19 mouse cellular contexts compared by ENCODE assay signal in genomic region chrX:133887308-133887707, GRCm38 (mm10). TPM values are rescaled to one million over a fixed set of nuclear protein-coding genes. Genes with fewer than 3 reads are reported as not detected.
DNase-seq lines count a peak whose midpoint lies in the region; ATAC-seq lines count a peak whose summit lies in the region.
"Had no signal": no experiment of that assay in that cellular context is flagged by ENCODE, and none has a peak within 500 bp of the region (broad histone marks: within the 10 kb centered on the region; RNA-seq: fewer than 3 reads in every experiment).

No protein-coding gene starts in this region.

- ATAC-seq in hematopoietic stem cell, adult 5-6 weeks (replicated peaks in 1 of 2; ENCODE audit: insufficient read depth in 1 of 2, low FRiP score in 2 of 2, low TSS enrichment in 1 of 2, low read depth in 1 of 2, poor library complexity in 2 of 2, severe bottlenecking in 2 of 2) = peak; percentile 53 to 78; a peak in 2 of 4 replicates
- ATAC-seq: forebrain, embryonic 16.5 days; hindbrain, postnatal 0 days; intestine, embryonic 16.5 days had no signal

- peak; percentile 13 for DNase-seq in 416B (ENCODE audit: low read depth)
- peak; percentile 1 for DNase-seq in T-cell, adult 2 months (ENCODE audit: low spot score)
- DNase-seq in naive thymus-derived CD4-positive, alpha-beta T cell, adult 2 months (ENCODE audit: low read depth) = peak; percentile 10
- no peak for DNase-seq in retina, embryonic 14.5 days (ENCODE audit: low spot score)
- DNase-seq in thymus, postnatal 10 days (ENCODE audit: low spot score in 2 of 2) = no peak
- DNase-seq in adrenal gland, postnatal 4 days (ENCODE audit: low spot score in 2 of 2) = no peak
- DNase-seq: adrenal gland, postnatal 25 days; cerebellum, adult 11 months; cerebellum, adult 8-10 months; cerebellum, postnatal 14 days; gastrocnemius, postnatal 14 days; heart, postnatal 10 days; heart, postnatal 4 days; kidney, adult 2 months had no signal

RNA-seq across cellular contexts. Expression of gene Tspan6, which starts 10.9 kb away (rescaled TPM):
- 16.2 and 24.6 TPM in 2 replicates for total RNA-seq in hematopoietic stem cell, adult 5-6 weeks (2017)
- 10 to 100 TPM; 52.2 to 57.0 TPM for total RNA-seq in adrenal gland, postnatal 4 days (2021)
- total RNA-seq: G1E had no signal

RNA-seq across cellular contexts. Expression of gene Srpx2, which starts 20.9 kb away (rescaled TPM):
- not detected in 2 replicates for total RNA-seq in hematopoietic stem cell, adult 5-6 weeks (2017)
- total RNA-seq in adrenal gland, postnatal 4 days (2021) = 1 to 10 TPM; 3.9 to 5.3 TPM
- total RNA-seq: G1E had no signal

RNA-seq across cellular contexts. Expression of gene Tnmd, which starts 36.5 kb away (rescaled TPM):
- not detected in 2 replicates for total RNA-seq in hematopoietic stem cell, adult 5-6 weeks (2017)
- total RNA-seq in adrenal gland, postnatal 4 days (2021) = 10 to 100 TPM in 1 of 2 experiments, 1 to 10 TPM in 1; 2.9 to 18.5 TPM
- total RNA-seq: adrenal gland, postnatal 25 days; G1E; hindbrain, postnatal 0 days had no signal

Comparison
In these comparisons a context has a peak if more than half of its experiments do, and no peak if none do; other contexts are left out.
1. DNase-seq: peak in 416B (single experiment), T-cell, adult 2 months (single experiment) and naive thymus-derived CD4-positive, alpha-beta T cell, adult 2 months (single experiment); none in retina, embryonic 14.5 days (single experiment), thymus, postnatal 10 days (0 of 2) and adrenal gland, postnatal 4 days (0 of 2).